Mouse (Mus musculus): Measurements from ENCODE around the gene 1700010I14Rik.

1700010I14Rik gene

GRCm38 (mm10) chr17:8988119-8988807 is at the start of gene 1700010I14Rik:
Gene 1700010I14Rik (plus strand): TSS chr17:8988333.
- DNase-seq (ENCODE audit: low spot score in 2 of 2), result peak; percentile 64 to 67

GRCm38 (mm10) chr17:8951588-8951987 is 36.5 kb upstream of the 1700010I14Rik start:
- no peak for DNase-seq (ENCODE audit: low spot score in 2 of 2)

GRCm38 (mm10) chr17:8952951-8953350 is 35.2 kb upstream of the 1700010I14Rik start:
- no peak for DNase-seq (ENCODE audit: low spot score in 2 of 2)

GRCm38 (mm10) chr17:8958125-8958524 is 30.0 kb upstream of the 1700010I14Rik start:
- DNase-seq (ENCODE audit: low spot score in 2 of 2), result no peak

DNA sequence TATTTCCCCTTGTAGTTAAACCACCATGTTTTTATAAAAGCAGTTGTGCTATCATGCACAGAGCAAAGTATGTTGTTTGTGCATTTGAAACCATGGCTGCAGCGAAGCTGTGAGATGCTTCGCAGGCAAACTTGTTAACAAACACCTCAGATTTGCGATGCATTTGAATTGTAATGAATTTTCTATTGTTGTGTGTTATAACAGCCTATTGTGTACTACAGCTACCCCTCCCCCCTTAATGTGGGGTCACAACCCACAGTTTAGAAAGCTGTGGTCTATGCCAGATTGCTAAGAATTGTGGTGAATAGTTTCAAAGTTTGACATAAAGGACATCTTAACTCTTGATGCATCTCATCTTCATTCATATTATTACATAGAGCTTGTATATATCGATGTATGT is 27.7 kb upstream of the 1700010I14Rik start:
- no peak for DNase-seq (ENCODE audit: low spot score in 2 of 2)

DNA sequence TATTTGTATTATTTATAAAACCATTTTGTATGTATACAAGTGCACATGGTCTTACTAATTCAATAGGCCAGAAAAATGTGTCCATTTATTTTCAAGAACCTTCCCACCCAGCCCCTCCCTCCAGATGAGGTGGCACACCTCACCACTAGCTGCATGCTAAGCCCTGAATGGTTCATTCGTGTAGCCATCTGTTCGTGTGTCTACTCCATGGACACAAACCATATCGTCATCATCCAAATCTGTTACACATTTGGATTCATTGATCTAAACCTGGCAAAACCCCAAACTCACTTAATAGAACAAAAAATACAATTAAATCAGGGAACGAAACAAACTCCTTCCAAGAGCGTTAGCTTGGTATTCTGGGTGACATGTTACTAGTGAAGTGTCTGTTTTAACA is 27.0 kb upstream of the 1700010I14Rik start:
- no peak for DNase-seq (ENCODE audit: low spot score in 2 of 2)

DNA sequence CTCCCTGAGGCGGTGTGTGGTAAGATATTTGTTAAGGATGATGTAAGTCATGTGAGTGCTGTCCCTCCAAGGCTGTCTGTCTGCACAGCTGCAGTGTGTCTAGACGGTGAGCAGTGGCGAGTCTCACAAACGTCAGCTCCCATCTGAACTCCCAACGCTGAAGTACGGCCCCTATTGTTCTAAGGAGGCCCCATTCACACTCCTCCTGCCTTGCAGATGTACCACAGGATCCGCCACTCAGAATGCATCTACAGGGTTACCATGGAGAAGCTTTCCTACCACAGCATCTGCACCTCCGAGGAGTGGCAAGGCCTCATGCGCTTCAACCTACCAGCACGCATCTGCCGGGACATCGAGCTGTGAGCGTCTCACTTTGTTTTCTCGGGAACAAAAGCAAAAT is 26.5 kb upstream of the 1700010I14Rik start:
- DNase-seq (ENCODE audit: low spot score in 2 of 2), result no peak

DNA sequence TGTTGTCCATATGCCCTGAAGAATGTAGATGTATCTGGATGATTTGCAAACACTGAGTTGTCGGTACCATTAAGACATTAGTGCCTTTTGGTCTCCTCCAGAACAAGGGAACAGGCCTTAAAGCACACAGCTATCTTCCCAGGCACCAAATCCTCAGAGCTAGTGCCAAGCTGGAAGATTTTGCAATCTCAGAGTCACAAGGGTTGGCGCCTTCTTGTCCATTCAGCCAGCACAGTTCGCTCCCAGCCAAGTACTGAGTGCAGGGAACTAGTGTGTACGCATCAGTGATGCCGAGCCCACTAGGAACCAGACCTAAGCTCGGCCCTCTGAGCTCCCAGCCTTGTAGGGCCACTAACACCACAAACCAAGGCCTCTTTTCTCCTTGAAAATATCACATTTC is 23.0 kb upstream of the 1700010I14Rik start:
- no peak for DNase-seq (ENCODE audit: low spot score in 2 of 2)

GRCm38 (mm10) chr17:8972152-8972854 is 15.8 kb upstream of the 1700010I14Rik start:
- DNase-seq (ENCODE audit: low spot score in 2 of 2), result no peak

DNA sequence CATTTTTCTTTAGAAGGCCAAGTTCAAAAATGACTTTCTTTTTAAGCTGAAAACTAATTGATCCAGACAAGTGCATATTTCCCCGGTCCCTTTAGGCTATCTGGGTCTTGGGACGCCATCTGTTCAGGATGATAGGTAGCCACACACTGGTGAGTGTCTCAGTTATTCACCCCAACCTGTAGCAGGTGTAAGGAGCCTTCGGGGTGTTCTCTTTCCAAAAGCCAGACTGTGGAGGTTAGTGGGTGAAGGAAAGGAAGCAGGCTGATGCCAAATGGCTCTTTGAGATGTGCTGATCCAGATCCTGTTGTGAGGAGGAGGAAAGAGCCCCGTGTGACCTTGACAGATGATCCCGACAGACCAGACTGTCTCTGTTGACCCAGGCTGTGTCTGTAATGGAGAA is 14.8 kb upstream of the 1700010I14Rik start:
- DNase-seq (ENCODE audit: low spot score in 2 of 2), result no peak

- DNase-seq (ENCODE audit: low spot score in 2 of 2), result no peak
Measured at GRCm38 (mm10) chr17:8974423-8974822, 13.7 kb upstream of the 1700010I14Rik start.

- DNase-seq (ENCODE audit: low spot score in 2 of 2), result no peak
Measured at GRCm38 (mm10) chr17:8974823-8975397, 13.2 kb upstream of the 1700010I14Rik start.

DNA sequence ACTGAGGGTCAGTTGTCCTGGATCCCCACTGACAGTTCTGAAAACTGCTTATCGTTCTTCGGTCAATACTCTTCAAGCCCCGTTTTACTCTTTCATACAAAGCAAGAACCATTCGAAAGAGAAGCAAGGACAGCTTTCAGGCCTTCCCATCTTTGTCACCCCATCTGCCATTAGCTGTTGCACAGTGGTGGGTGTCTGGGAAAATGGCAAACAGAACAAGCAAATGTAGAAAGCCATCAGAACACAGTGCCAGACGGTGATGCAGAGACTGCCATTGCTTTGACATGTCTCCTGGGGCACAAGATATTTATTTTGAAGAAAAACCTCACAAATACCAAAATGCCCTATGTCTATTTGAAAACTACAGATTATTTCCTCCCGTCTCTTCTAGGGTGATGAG is 11.4 kb upstream of the 1700010I14Rik start:
- DNase-seq (ENCODE audit: low spot score in 2 of 2), result no peak

- no peak for DNase-seq (ENCODE audit: low spot score in 2 of 2)
Measured at GRCm38 (mm10) chr17:8977271-8977670, 10.9 kb upstream of the 1700010I14Rik start.

DNA sequence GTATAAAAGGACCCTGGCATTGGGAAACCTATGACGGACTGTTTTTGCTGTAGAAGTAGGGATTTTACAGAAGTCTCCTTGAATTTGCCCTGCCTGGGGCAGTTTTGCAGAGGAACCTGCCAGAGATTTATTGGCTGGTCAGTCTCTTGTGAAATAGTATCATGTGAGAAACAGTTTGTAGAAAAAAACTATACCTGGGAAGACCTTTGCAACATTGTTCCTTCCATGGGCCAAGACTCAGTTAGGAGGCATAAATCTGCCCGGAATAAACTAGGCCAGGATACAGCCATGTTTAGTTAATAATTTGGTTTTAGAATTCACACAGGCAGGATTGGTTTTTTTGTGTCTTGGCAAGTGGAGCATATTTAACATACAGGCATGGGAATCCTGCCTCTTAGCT is 4.6 kb upstream of the 1700010I14Rik start:
- DNase-seq (ENCODE audit: low spot score in 2 of 2), result no peak

DNA sequence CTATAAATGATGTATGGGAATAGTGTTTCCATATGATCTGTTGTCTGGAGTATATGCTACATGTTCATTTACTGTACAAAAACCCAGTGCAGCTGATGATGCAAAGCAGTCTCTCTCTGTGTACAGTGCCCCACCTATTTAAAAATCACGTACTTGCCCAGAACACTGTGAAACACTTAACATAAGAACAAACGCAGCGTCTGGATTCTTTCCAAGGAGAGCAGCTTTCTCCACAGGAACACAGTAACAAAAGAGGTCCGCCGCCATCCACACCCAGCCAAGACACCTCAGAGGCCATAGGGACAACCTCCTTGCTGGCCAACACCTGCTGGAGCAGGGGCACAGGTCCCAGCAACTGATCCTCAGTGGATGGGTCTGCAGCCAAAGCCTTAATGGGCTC is 2.4 kb upstream of the 1700010I14Rik start:
- DNase-seq (ENCODE audit: low spot score in 2 of 2), result no peak

GRCm38 (mm10) chr17:8986551-8986950 is 1.6 kb upstream of the 1700010I14Rik start:
- DNase-seq (ENCODE audit: low spot score in 2 of 2), result no peak

GRCm38 (mm10) chr17:8987369-8987768 is 764 bp upstream of the 1700010I14Rik start:
- no peak for DNase-seq (ENCODE audit: low spot score in 2 of 2)

DNA sequence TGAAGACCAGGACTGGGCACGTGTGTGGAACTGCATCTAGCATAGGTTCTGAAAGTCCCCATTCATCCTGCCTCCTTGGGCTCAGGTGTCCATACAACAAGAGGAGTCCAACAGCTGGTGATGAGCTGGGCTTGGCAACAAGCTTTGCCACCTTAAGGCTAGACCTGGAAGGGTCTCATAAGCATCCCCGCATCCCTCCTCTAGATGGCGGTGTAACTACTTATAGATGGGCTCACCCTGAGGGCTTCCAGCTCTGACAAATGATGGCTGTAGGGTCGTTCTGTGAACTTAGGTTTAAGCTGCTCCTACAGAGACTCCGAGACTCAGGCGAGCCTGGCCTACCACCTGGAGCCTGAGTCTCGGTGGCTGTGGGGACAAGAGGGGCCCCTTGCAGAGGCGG is 3.0 kb downstream of the 1700010I14Rik start:
- no peak for DNase-seq (ENCODE audit: low spot score in 2 of 2)

- DNase-seq (ENCODE audit: low spot score in 2 of 2), result no peak
Measured at GRCm38 (mm10) chr17:8995344-8995743, 7.2 kb downstream of the 1700010I14Rik start.

DNA sequence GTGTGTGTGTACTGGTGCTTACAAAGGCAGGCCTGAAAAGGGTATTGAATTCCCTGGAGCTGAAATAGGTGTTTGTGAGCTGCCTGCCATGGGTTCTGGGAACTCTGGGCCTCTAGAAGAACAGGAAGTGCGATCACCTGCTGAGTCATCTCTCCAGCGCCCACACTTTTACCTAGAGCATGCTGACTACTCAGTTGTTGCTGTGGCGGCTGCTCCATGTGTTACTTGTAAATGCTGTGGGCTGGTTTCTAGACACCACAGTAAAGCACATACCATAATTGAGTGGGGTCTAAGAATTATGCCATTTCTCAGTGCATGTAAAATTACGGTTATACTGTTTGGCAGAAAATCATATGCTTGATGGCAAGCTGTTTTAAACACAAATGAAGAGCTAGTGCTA is 14.3 kb downstream of the 1700010I14Rik start:
- DNase-seq (ENCODE audit: low spot score in 2 of 2), result no peak

GRCm38 (mm10) chr17:9004516-9004915 is 16.4 kb downstream of the 1700010I14Rik start:
- DNase-seq (ENCODE audit: low spot score in 2 of 2), result no peak
